Mouse (Mus musculus) thymus, postnatal 36 days (tissue): Measurements from ENCODE around the gene Hist1h2bg.

Source experiments
- DNase-seq, 2 experiments: peaks; one replicate each; pipeline ENCODE4 v3.0.0; 2022; ENCODE audit warnings: mixed read lengths in 2 of 2

Gene Hist1h2bg

DNA sequence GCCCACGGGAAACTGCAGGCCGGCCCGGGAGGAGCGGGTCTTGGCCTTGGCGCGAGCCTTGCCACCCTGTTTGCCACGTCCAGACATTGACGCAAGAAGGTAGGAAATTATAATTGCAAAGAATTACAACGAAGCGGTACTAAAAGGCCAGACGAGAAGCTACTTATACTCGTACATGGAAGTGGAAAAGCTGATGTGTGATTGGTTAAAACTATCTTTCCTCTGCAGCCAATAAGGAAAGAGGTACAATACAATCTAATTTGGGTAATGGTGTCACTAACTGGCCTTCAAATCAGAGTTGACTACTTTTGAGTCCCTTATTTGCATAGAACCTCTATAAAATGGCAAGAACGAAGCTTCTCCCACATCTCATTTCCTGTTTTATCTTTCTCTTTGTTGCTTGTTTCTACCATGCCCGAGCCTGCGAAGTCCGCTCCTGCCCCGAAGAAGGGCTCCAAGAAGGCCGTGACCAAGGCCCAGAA is at the start of gene Hist1h2bg, which contains the start of gene Hist1h2ae:
Hist1h2bg (plus strand) TSS at position 375 of the 482 bp plus-strand sequence.
Hist1h2ae (minus strand) TSS at position 199 of the 482 bp plus-strand sequence.
- peak; percentile 75 to 81 for DNase-seq

DNA sequence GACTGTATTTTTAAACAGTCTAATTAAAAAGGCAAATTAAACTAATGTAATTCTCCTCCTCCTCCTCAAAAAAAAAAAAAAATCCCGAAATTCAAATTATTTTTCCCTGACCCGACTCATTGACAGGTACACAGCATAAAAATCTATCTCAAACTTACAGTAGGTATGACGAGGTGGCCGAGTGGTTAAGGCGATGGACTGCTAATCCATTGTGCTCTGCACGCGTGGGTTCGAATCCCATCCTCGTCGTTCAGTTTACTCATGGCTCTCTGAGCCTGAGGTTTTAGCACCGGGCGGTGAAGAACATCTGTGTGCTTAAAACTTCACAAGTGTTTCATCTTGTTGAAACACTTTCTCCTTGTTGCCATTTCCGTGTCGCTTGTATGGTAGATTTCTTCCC is 49.5 kb upstream of the Hist1h2bg start:
- DNase-seq: peak; percentile 90 to 94

- no peak for DNase-seq
These were observed 47.2 kb upstream of the Hist1h2bg start for GRCm38 (mm10) chr13:23523976-23524375.

DNA sequence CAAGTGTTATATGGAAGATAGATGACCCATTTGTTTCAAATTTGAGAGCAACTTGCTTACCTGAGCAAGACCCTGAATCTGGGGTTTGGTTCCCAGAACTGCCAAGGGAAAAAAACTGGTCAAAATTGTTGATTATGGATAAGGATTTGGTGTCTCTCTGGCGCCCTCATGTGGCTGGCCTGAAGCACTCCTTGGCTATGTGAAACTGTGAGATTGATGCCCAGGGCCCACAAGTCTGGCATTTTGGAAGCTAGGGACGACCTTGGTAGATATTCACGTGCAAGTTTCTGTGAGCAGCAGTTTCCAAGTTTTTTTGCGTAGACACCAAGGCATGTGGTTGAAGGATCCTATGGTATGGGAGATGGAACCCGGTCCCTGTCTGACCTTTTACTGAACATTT is 46.5 kb upstream of the Hist1h2bg start:
- peak; percentile 70 to 73 for DNase-seq

- DNase-seq: no peak
These were observed 45.3 kb upstream of the Hist1h2bg start for GRCm38 (mm10) chr13:23525901-23526300.

DNA sequence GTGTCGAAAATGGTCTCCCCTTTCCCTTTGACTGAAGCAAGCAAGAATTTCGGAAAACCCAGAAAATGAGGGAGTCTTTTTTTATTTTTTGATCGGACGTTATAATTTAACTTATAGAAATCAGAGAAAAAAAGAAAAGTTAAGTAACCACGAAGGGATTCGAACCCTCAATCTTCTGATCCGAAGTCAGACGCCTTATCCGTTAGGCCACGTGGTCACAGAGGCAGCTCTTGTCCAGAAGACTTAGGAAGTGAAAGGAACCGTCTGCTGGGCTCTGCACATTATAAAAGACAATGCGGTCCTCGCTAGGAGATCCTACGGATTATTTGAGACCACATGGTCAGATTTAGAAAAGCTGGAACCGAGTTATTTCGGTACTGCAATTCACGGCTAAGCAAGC is 44.9 kb upstream of the Hist1h2bg start:
- peak; percentile 79 to 82 for DNase-seq

DNA sequence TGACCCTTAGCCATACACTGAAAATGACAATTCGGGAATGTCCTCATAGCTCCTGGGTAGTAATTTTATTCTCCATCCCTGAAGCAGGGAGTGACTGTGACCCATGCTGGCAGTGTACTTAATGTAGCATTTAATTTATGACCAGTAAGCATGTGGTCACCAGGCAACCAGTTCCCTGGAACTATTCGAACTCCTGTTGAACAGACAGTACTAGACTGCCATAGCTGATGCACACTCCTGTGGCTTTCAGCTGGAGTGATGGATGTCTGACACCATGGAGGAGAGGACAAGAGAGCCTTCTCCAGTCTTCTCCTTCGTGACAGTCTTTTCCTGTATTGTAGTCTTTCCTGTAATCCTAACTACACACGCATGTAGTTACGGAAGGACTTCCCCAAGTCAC is 42.2 kb upstream of the Hist1h2bg start:
- DNase-seq: no peak

DNA sequence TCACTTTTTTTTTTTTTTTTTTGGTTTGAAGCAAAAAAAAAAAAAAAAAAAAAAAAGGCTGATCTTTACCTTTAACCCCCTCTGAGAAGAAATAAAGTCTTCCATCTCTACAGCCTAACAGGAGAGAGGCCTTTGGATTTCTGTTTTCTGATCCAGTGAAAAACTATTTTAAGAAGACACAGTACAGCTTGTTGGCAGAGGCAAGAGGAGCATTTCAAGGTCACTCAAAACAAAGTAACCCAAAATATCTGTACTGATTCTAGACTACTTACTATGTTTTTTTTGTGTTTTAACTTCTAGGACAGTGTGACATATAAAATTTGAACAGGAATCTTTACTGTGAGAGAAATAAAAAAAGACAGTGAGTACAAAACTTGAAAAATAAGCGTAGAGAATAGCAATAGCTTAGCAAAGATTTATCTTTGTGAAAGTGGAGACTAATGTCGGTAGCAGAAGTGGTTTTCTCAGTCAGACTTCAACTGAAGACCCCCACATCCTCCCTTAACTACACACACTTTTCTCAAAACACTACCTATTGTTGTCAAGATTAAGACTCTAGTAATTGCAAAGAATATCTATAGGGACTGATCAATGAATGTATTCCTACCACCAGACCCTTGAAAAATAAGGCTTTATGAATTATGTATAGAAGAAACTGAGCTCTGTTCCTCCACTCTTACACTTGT is 41.6 kb upstream of the Hist1h2bg start:
- DNase-seq: no peak

GRCm38 (mm10) chr13:23530181-23530900 is 40.9 kb upstream of the Hist1h2bg start:
- DNase-seq: peak; percentile 66 to 69

DNA sequence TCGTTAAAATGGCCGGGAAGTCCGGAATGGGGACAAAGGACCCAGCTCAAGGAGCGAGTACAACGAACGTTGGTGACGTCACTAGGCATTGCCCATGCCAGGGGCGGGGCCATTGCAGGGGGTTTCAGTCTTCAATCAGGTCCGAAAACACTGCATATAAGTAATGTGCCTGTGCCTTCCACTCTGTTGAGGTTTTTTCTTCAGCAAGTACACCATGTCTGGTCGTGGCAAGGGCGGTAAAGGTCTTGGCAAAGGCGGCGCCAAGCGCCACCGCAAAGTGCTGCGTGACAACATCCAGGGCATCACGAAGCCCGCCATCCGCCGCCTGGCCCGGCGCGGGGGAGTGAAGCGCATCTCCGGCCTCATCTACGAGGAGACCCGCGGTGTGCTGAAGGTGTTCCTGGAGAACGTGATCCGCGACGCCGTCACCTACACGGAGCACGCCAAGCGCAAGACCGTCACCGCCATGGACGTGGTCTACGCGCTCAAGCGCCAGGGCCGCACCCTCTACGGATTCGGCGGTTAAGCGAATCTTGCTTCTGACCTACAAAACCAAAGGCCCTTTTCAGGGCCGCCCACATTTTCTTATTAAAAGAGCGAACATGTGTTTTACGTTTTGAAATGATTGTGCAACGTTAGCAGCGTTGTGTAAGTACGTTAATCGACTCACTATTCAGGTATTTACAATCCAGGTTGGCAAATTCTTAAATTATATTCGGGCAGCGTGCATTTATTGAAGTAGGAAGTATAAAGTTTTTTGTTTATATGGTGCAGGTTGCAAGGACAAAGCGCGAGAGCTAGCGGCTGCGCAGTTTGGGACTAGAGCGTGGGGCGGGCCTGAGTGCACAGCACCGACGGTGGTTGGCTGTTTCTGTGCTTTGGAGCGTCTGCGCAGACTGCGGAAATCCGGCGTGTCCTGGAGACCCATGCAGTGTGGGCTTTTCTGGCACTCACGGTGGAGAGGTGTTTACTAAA is 40.0 kb upstream of the Hist1h2bg start, which contains the start of gene Hist1h4h:
Hist1h4h (plus strand) TSS at position 150 of the 975 bp plus-strand sequence.
- peak; percentile 97 for DNase-seq

DNA sequence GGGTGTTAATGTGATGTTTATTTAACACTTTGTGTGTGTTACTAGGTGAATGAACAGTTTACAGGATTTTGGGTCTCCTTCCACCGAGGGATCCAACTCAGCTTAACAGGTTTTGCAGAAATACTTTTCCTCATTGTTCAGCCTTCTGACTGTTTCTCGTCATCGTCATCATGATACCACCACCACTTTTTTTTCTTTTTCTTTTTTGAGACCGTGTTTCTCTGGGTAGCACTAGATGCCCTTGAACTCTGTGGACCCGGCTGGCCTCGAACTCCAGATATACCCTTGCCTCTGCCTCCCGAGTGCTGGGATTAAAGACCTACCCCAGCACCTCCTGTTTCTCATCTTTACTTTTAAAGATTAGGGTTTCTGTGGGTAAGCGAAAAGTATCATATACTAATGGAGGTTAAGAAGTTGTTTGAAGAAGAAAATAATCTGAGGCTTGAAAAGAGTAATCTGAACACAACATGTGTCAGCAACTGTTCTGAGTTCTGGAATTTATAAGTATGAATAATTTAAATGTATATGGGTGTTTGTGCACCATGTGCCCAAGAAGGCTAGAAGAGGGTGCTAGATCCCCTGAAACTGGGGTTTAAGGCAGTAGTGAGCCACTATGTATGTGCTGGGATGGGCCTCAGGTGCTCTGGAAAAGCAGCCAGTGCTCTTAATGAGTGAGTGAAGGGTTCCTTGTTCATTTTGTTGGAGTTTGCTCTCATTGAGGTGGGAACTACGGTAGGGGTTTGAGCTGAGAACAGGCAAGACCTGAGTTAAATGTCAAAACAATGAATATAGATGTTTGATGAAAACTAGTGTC is 38.7 kb upstream of the Hist1h2bg start:
- no peak for DNase-seq

DNA sequence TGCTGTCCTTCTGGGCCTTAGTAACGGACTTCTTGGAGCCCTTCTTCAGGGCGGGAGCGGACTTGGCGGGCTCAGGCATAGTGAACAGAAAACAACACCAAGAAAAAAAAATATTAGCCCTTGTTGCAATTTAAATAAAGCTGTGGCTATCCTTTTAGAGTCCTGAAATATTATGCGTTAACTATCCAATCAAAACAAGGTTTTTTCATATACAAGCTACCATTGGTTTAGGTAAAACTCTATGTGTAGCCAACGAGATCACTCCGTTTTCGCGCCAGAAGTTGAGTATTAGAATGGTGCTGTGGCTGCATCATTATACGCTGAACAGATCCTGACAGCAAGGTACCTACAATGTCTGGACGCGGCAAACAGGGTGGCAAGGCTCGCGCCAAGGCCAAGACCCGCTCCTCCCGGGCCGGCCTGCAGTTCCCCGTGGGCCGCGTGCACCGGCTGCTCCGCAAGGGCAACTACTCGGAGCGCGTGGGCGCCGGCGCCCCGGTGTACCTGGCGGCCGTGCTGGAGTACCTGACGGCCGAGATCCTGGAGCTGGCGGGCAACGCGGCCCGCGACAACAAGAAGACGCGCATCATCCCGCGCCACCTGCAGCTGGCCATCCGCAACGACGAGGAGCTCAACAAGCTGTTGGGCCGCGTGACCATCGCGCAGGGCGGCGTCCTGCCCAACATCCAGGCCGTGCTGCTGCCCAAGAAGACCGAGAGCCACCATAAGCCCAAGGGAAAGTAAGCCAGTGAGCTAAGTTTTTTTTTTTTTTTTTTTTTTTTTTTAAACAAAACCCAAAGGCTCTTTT is 37.4 kb upstream of the Hist1h2bg start, which contains the start of gene Hist1h2af:
Hist1h2af (plus strand) TSS at position 347 of the 808 bp plus-strand sequence.
- DNase-seq: peak; percentile 58 to 71

DNA sequence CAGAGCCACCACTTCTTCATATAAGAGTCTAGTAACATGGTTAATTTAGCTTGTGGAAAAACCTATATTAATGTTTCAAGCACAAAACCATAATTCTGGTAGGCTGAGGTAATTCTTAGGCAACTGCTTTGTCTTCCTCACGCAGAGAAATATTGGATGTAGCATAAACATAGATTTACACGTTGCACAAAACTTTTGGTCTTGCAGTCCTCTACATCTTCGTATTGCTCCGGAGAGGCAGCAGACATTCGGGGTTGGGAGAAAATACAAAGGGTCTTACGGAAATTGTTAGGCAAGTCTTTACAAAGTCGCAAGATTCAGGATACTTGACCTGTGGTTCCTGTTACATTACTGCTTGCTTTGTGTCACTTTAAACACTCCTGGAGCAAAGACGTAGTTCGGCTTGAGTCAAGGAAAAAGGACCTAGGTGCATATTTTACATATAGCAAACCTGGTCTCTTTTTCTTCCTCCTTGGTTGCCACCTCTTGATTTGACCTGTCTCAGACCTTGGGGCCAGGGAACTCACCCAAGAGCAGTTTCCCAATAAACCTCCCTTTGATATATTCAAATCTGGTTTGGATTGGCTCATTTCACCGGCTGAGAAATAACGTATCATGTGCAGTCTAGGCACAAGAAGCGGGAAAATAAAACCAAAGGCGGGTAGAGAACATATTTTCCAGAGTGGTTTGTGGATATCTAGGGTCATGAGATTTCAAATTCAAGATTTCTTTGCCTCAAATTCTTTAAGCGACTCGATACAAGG is 36.6 kb upstream of the Hist1h2bg start:
- no peak for DNase-seq

GRCm38 (mm10) chr13:23535137-23536075 is 35.8 kb upstream of the Hist1h2bg start, which contains the start of gene Hist1h3g:
Hist1h3g (plus strand) TSS chr13:23535422.
- DNase-seq: peak; percentile 87 to 90

DNA sequence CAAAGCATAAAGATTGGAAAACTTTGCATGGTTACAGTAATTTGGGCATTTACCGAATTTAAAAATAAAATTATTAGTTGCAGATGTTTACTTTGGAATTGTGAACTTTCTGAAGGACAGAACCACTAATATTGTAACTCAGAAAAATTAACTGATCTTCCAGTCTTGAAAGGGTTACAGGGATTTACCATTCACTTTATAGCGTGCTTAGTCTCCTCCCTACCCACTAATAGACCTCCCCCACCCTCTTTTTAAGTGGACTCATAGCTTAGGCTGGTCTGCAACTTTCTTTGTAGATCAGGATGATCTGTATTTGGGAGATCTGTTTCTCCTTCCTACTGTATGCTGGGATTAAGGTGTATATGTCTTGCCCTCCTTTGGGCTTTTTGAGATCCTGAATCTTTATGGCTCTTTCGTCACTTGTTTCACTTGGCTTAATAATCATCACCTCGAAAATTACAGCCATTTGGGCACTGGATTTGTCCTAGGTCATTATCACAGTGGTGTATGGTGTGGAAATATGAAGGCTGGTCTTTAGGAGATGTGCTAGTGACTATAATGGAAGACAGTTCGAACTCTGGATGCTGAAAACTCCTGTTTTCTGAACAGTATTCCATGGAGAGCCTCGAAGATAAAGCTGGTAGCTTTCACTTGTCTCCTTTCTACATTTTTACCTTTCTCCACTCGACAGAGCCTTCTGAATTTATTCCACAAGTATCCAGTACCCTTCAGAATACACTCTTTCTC is 34.9 kb upstream of the Hist1h2bg start:
- no peak for DNase-seq

- no peak for DNase-seq
These were observed 34.0 kb upstream of the Hist1h2bg start for GRCm38 (mm10) chr13:23537006-23537710.

- DNase-seq: no peak
These were observed 32.9 kb upstream of the Hist1h2bg start for GRCm38 (mm10) chr13:23538249-23538648.
